Mouse (Mus musculus): ENCODE measurements at regions not wholly inside any gene's neighbourhood (a gene's known extent, or its start where the extent isn't known, plus 50 kb on each side); places are given as distances from the start of the nearest gene placed in this dataset.

DNA sequence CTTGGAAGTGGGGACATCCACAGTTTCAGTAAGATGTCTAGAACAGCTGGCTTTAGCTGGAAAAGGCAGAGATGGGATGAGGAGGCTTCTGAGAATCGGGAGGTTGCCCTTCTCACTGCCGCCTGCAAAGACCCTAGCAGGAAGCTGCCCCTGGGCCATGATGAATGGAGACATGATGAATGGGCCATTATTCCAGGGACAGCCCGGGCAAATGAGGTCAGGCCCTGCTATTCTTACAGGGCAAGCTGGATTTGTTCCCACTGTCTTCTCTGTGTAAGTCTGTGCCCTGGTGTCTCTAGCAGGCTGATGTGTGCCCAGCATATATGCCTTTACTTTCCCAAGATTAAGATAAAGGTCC, 51.1 kb upstream of the Iqsec3 start:
- DNase-seq (ENCODE audit: low read depth, low spot score), result no peak
- Histone ChIP-seq H3K4me1 (ENCODE audit: control insufficient read depth in 1 of 2, insufficient read depth in 2 of 2, low read length in 2 of 2) (no peaks in the 10 kb centered on the region), H3K36me3 (ENCODE audit: control insufficient read depth in 1 of 2, insufficient read depth in 2 of 2, low read length in 2 of 2) (no peaks in the 10 kb centered on the region), H3K9ac (ENCODE audit: control insufficient read depth, low read depth, low read length, poor library complexity, severe bottlenecking) (no peak overlapping the region), H3K27me3 (ENCODE audit: control insufficient read depth in 1 of 2, insufficient read depth in 2 of 2, low read length in 2 of 2) (no peaks in the 10 kb centered on the region), H3K9me3 (replicated peaks; ENCODE audit: insufficient read depth, low read length) (no peaks in the 10 kb centered on the region), H3K27ac (ENCODE audit: control insufficient read depth, low read depth, low read length) (no peak overlapping the region), H3K4me3 (ENCODE audit: control insufficient read depth in 1 of 2, insufficient read depth in 1 of 2, low read depth in 2 of 2, low read length in 2 of 2) (no peak overlapping the region), H3K79me2 (ENCODE audit: control insufficient read depth, insufficient read depth, low read length, poor library complexity) (no peaks in the 10 kb centered on the region)
- TF ChIP-seq GATA1 (IDR thresholded peaks at IDR 0.05; ENCODE audit: low read depth, low read length) (no peak), CHD1 (IDR thresholded peaks at IDR 0.05; ENCODE audit: low read depth, low read length) (no peak), EP300 (IDR thresholded peaks at IDR 0.05; ENCODE audit: low read depth in 1 of 2, low read length in 2 of 2) (no peak), SMC3 (IDR thresholded peaks at IDR 0.05; ENCODE audit: low read depth, low read length) (no peak), ETS1 (IDR thresholded peaks at IDR 0.05; ENCODE audit: low read depth, low read length) (no peak), CTCF (IDR thresholded peaks at IDR 0.05 in 2 of 3, conservative IDR thresholded peaks at IDR 0.05 in 1 of 3; ENCODE audit: control insufficient read depth in 1 of 3, insufficient read depth in 1 of 3, low read depth in 2 of 3, low read length in 3 of 3, poor library complexity in 1 of 3, severe bottlenecking in 1 of 3) (no peak), MAFK (IDR thresholded peaks at IDR 0.05; ENCODE audit: borderline replicate concordance, low read depth, low read length) (no peak), MAZ (IDR thresholded peaks at IDR 0.05; ENCODE audit: low read depth, low read length) (no peak), POLR2A (IDR thresholded peaks at IDR 0.05; ENCODE audit: control insufficient read depth in 1 of 2, insufficient read depth in 1 of 2, low read depth in 1 of 2, low read length in 2 of 2, poor library complexity in 1 of 2) (no peak)

DNA sequence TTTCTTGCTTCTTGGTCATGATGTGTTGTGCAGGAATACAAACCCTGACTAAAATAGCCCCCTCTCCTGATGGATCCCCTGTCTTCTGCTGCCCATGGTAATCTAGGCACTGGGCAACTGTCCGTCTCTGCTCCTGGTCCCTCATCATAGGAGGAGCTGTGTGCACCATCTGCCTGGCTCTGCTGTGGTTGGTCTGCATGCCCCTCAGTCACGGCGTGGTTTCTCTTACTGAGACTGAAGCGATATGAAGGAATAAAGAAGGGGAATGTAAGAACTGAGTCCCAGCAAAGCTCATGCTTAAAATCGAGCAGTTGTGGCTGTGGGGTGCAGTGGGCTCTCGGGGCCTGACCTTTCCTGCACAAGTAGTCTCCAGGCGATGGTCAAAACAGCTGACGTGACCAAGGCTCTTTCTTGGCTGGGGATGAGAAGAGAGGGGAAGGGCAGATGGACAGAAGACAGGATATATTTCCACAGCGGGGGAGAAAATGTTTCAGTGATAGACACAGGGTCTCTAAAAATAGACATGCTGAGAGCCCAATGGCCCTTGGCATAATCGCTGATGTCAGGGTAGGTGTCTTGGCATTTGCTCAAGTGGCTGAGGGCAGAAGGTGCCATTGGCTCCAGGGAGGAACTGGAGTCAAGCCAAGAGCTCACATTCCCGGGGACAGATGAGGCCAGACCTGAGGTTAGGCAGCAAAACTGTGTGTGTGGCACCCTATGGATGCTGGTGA, 50.6 kb upstream of the Iqsec3 start:
- DNase-seq (ENCODE audit: low read depth, low spot score), result no peak
- Histone ChIP-seq H3K79me2 (ENCODE audit: control insufficient read depth, insufficient read depth, low read length, poor library complexity) (no peaks in the 10 kb centered on the region), H3K4me3 (ENCODE audit: control insufficient read depth in 1 of 2, insufficient read depth in 1 of 2, low read depth in 2 of 2, low read length in 2 of 2) (no peak overlapping the region), H3K9me3 (replicated peaks; ENCODE audit: insufficient read depth, low read length) (no peaks in the 10 kb centered on the region), H3K4me1 (ENCODE audit: control insufficient read depth in 1 of 2, insufficient read depth in 2 of 2, low read length in 2 of 2) (no peaks in the 10 kb centered on the region), H3K36me3 (ENCODE audit: control insufficient read depth in 1 of 2, insufficient read depth in 2 of 2, low read length in 2 of 2) (no peaks in the 10 kb centered on the region), H3K27ac (ENCODE audit: control insufficient read depth, low read depth, low read length) (no peak overlapping the region), H3K27me3 (ENCODE audit: control insufficient read depth in 1 of 2, insufficient read depth in 2 of 2, low read length in 2 of 2) (no peaks in the 10 kb centered on the region), H3K9ac (ENCODE audit: control insufficient read depth, low read depth, low read length, poor library complexity, severe bottlenecking) (no peak overlapping the region)
- TF ChIP-seq TCF12 (IDR thresholded peaks at IDR 0.05; ENCODE audit: low read depth, low read length) (no peak), MYB (IDR thresholded peaks at IDR 0.05; ENCODE audit: low read depth, low read length) (no peak), POLR2AphosphoS2 (IDR thresholded peaks at IDR 0.05; ENCODE audit: low read length) (no peak), GABPA (IDR thresholded peaks at IDR 0.05; ENCODE audit: low read depth, low read length) (no peak), ZKSCAN1 (IDR thresholded peaks at IDR 0.05; ENCODE audit: low read depth, low read length) (no peak), TAL1 (IDR thresholded peaks at IDR 0.05; ENCODE audit: low read length) (no peak), MEF2A (IDR thresholded peaks at IDR 0.05; ENCODE audit: extremely low read depth, insufficient replicate concordance, low read depth, low read length, poor library complexity, severe bottlenecking) (no peak), CHD1 (IDR thresholded peaks at IDR 0.05; ENCODE audit: low read depth, low read length) (no peak), POLR2AphosphoS5 (IDR thresholded peaks at IDR 0.05; ENCODE audit: borderline replicate concordance, low read depth, low read length) (no peak), ZNF384 (IDR thresholded peaks at IDR 0.05; ENCODE audit: low read depth, low read length) (no peak), ZMIZ1 (IDR thresholded peaks at IDR 0.05; ENCODE audit: low read depth, low read length) (no peak), TBP (IDR thresholded peaks at IDR 0.05; ENCODE audit: low read depth, low read length) (no peak), ELF1 (IDR thresholded peaks at IDR 0.05; ENCODE audit: low read depth, low read length) (no peak), CHD2 (IDR thresholded peaks at IDR 0.05; ENCODE audit: low read length) (no peak), NELFE (IDR thresholded peaks at IDR 0.05; ENCODE audit: low read depth, low read length) (no peak), EP300 (IDR thresholded peaks at IDR 0.05; ENCODE audit: low read depth in 1 of 2, low read length in 2 of 2) (no peak), NRF1 (IDR thresholded peaks at IDR 0.05; ENCODE audit: insufficient read depth, low read depth, low read length, poor library complexity, severe bottlenecking) (no peak), GATA1 (IDR thresholded peaks at IDR 0.05; ENCODE audit: low read depth, low read length) (no peak)

Data from MEL (cell line).